Mouse (Mus musculus): Measurements from ENCODE around the gene Olfr640.

GRCm38 (mm10) chr7:104050745-104051144 is 25.4 kb upstream of the Olfr640 start:
- TF ChIP-seq CTCF (IDR thresholded peaks at IDR 0.05; ENCODE audit: low read depth) (no peak), EP300 (IDR thresholded peaks at IDR 0.05; ENCODE audit: low read depth) (no peak)
